Mouse (Mus musculus) kidney, embryonic 15.5 days (tissue): ENCODE results near the gene Cks2. TPM values are rescaled to one million over a fixed set of nuclear protein-coding genes. Genes with fewer than 3 reads are reported as not detected.
"Not testable (repeated sequence)": the region's sequence is repeated elsewhere in the genome, so short reads cannot be mapped to it uniquely, and the experiment has no call there.

ENCODE experiments used
- ATAC-seq: fragments of 200-750 bp; cut with Nextera tagmentation; replicated peaks from 2 replicates; pipeline ENCODE4 v1.8.0; 2017; ENCODE audit warnings: moderate TSS enrichment; ENCODE audit not compliant: low FRiP score
- H3K27ac ChIP-seq: fragments of 300-500 bp; sonication (generic); 2 replicates; pipeline ENCODE4 v1.5.1; 2015; ENCODE audit warnings: mild to moderate bottlenecking, inconsistent platforms
- H3K27me3 ChIP-seq: fragments of 300-500 bp; sonication (generic); 2 replicates; pipeline ENCODE4 v1.6.1; 2015; ENCODE audit warnings: inconsistent platforms
- H3K36me3 ChIP-seq: fragments of 300-500 bp; sonication (generic); 2 replicates; pipeline ENCODE4 v1.6.1; 2015; ENCODE audit warnings: inconsistent platforms
- H3K4me1 ChIP-seq: fragments of 300-500 bp; sonication (generic); 2 replicates; pipeline ENCODE4 v1.6.1; 2015; ENCODE audit warnings: inconsistent platforms
- H3K4me2 ChIP-seq: fragments of 300-500 bp; sonication (generic); 2 replicates; pipeline ENCODE4 v1.6.1; 2015; ENCODE audit warnings: moderate library complexity, mild to moderate bottlenecking, inconsistent platforms
- H3K4me3 ChIP-seq: fragments of 300-500 bp; sonication (generic); replicated peaks from 2 replicates; pipeline ENCODE4 v1.5.1; 2015; ENCODE audit warnings: mild to moderate bottlenecking, inconsistent platforms
- H3K9ac ChIP-seq: fragments of 300-500 bp; sonication (generic); 2 replicates; pipeline ENCODE4 v1.6.1; 2015; ENCODE audit warnings: mild to moderate bottlenecking, inconsistent platforms
- H3K9me3 ChIP-seq: fragments of 300-500 bp; sonication (generic); replicated peaks from 2 replicates; pipeline ENCODE4 v1.6.1; 2016; ENCODE audit warnings: inconsistent platforms
- WGBS: fragments of 180-500 bp; shearing (Covaris S2); methylation state at CpG from one replicate; pipeline ENCODE4 v1.1.7; 2015; ENCODE audit warnings: mixed read lengths; 5-methylcytosine and 5-hydroxymethylcytosine counted together
- polyA plus RNA-seq: library from polyadenylated mRNA; unstranded; fragments of >200 nt; fragmentation: Nextera tagmentation; extraction: Ambion mirVana; gene quantifications from 2 replicates; pipeline ENCODE4 v1.2.1, GENCODE M21; 2015

The Cks2 gene
- polyA plus RNA-seq, 1 experiment from 2014 or later = 370 TPM

GRCm38 (mm10) chr13:51616417-51617044 is 28.5 kb upstream of the Cks2 start:
- Histone ChIP-seq H3K9me3 (no peaks in the 10 kb centered on the region), H3K4me1 (peaks cover 5% of the 10 kb centered on the region; the same call in 1 of the 2 replicates), H3K27ac (0 out of 2 replicates have a peak overlapping the region, but pooled peaks have one; percentile 22), H3K27me3 (no peaks in the 10 kb centered on the region), H3K4me3 (no peak overlapping the region), H3K9ac (no peak overlapping the region), H3K36me3 (no peaks in the 10 kb centered on the region), H3K4me2 (no peak overlapping the region)
- WGBS = 18% methylated on average over 12 of the region's 12 CpGs
- 0 out of 2 replicates have a peak, but pooled peaks have one; percentile 56 for ATAC-seq

GRCm38 (mm10) chr13:51617306-51617705 is 27.7 kb upstream of the Cks2 start:
- H3K27ac ChIP-seq = no peak overlapping the region
- H3K27me3 ChIP-seq = no peaks in the 10 kb centered on the region
- no peak for ATAC-seq
- H3K4me3 ChIP-seq = no peak overlapping the region
- no peaks in the 10 kb centered on the region for H3K9me3 ChIP-seq
- 59% methylated on average over 1 of the region's 1 CpGs for WGBS
- no peak overlapping the region for H3K9ac ChIP-seq
- peaks cover 5% of the 10 kb centered on the region; the same call in 1 of the 2 replicates for H3K4me1 ChIP-seq
- H3K4me2 ChIP-seq = no peak overlapping the region
- no peaks in the 10 kb centered on the region for H3K36me3 ChIP-seq

- H3K4me3 ChIP-seq = no peak overlapping the region
- 17% methylated on average over 6 of the region's 6 CpGs for WGBS
- ATAC-seq = no peak
- peaks cover 5% of the 10 kb centered on the region; the same call in 1 of the 2 replicates for H3K4me1 ChIP-seq
- no peak overlapping the region for H3K9ac ChIP-seq
- H3K36me3 ChIP-seq = no peaks in the 10 kb centered on the region
- no peak overlapping the region for H3K27ac ChIP-seq
- peak overlapping the region; percentile 36 for H3K4me2 ChIP-seq
- H3K27me3 ChIP-seq = no peaks in the 10 kb centered on the region
- no peaks in the 10 kb centered on the region for H3K9me3 ChIP-seq
These were observed 27.2 kb upstream of the Cks2 start for GRCm38 (mm10) chr13:51617861-51618260.

GRCm38 (mm10) chr13:51618602-51619001 is 26.4 kb upstream of the Cks2 start:
- H3K4me2 ChIP-seq = no peak overlapping the region
- WGBS = 20% methylated on average over 6 of the region's 9 CpGs
- H3K9me3 ChIP-seq = no peaks in the 10 kb centered on the region
- peaks cover 5% of the 10 kb centered on the region; the same call in 1 of the 2 replicates for H3K4me1 ChIP-seq
- no peaks in the 10 kb centered on the region for H3K36me3 ChIP-seq
- H3K9ac ChIP-seq = no peak overlapping the region
- no peak overlapping the region for H3K4me3 ChIP-seq
- H3K27ac ChIP-seq = no peak overlapping the region
- no peaks in the 10 kb centered on the region for H3K27me3 ChIP-seq
- ATAC-seq = no peak

GRCm38 (mm10) chr13:51622626-51623025 is 22.4 kb upstream of the Cks2 start:
- H3K9me3 ChIP-seq = no peaks in the 10 kb centered on the region
- no peak overlapping the region for H3K27ac ChIP-seq
- no peak overlapping the region for H3K9ac ChIP-seq
- H3K4me2 ChIP-seq = no peak overlapping the region
- H3K36me3 ChIP-seq = no peaks in the 10 kb centered on the region
- 85% methylated on average over 5 of the region's 5 CpGs for WGBS
- ATAC-seq = no peak
- H3K4me1 ChIP-seq = peaks cover 3% of the 10 kb centered on the region; the same call in 1 of the 2 replicates
- no peak overlapping the region for H3K4me3 ChIP-seq
- no peaks in the 10 kb centered on the region for H3K27me3 ChIP-seq

- Histone ChIP-seq H3K4me2 (no peak overlapping the region), H3K27ac (no peak overlapping the region), H3K36me3 (no peaks in the 10 kb centered on the region), H3K9ac (no peak overlapping the region), H3K4me3 (no peak overlapping the region), H3K27me3 (no peaks in the 10 kb centered on the region), H3K9me3 (no peaks in the 10 kb centered on the region), H3K4me1 (peaks cover 3% of the 10 kb centered on the region; the same call in 1 of the 2 replicates)
- 82% methylated on average over 2 of the region's 2 CpGs for WGBS
- no peak for ATAC-seq
These were observed 21.4 kb upstream of the Cks2 start for GRCm38 (mm10) chr13:51623678-51624077.

- Histone ChIP-seq H3K36me3 (no peaks in the 10 kb centered on the region), H3K4me3 (no peak overlapping the region), H3K9me3 (no peaks in the 10 kb centered on the region), H3K4me2 (no peak overlapping the region), H3K27me3 (no peaks in the 10 kb centered on the region), H3K27ac (no peak overlapping the region), H3K4me1 (peaks cover 4% of the 10 kb centered on the region; the same call in 1 of the 2 replicates), H3K9ac (no peak overlapping the region)
- 44% methylated on average over 6 of the region's 6 CpGs for WGBS
- ATAC-seq = no peak; the same call in 1 of the 2 replicates
These were observed 16.7 kb upstream of the Cks2 start for GRCm38 (mm10) chr13:51628273-51628848.

GRCm38 (mm10) chr13:51631354-51631992 is 13.6 kb upstream of the Cks2 start:
- Histone ChIP-seq H3K27me3 (no peaks in the 10 kb centered on the region), H3K4me2 (no peak overlapping the region), H3K9me3 (no peaks in the 10 kb centered on the region), H3K4me3 (no peak overlapping the region), H3K4me1 (peaks cover 4% of the 10 kb centered on the region; the same call in 1 of the 2 replicates), H3K36me3 (no peaks in the 10 kb centered on the region), H3K27ac (no peak overlapping the region), H3K9ac (no peak overlapping the region)
- no peak for ATAC-seq
- WGBS = 76% methylated on average over 15 of the region's 15 CpGs

- H3K36me3 ChIP-seq = no peaks in the 10 kb centered on the region
- no peak overlapping the region for H3K4me2 ChIP-seq
- no peaks in the 10 kb centered on the region for H3K9me3 ChIP-seq
- H3K9ac ChIP-seq = no peak overlapping the region
- ATAC-seq = no peak
- peaks cover 4% of the 10 kb centered on the region; the same call in 1 of the 2 replicates for H3K4me1 ChIP-seq
- H3K27ac ChIP-seq = no peak overlapping the region
- no peaks in the 10 kb centered on the region for H3K27me3 ChIP-seq
- H3K4me3 ChIP-seq = no peak overlapping the region
- WGBS = 73% methylated on average over 5 of the region's 5 CpGs
These were observed 12.3 kb upstream of the Cks2 start for GRCm38 (mm10) chr13:51632560-51633218.

GRCm38 (mm10) chr13:51635384-51635783 is 9.6 kb upstream of the Cks2 start:
- not testable (repeated sequence) for H3K9me3 ChIP-seq, H3K27me3 ChIP-seq, H3K4me3 ChIP-seq, H3K4me2 ChIP-seq, H3K36me3 ChIP-seq, H3K9ac ChIP-seq, ATAC-seq, H3K4me1 ChIP-seq, H3K27ac ChIP-seq
- 47% methylated on average over 6 of the region's 9 CpGs for WGBS

GRCm38 (mm10) chr13:51638958-51639357 is 6.1 kb upstream of the Cks2 start:
- peaks cover 9% of the 10 kb centered on the region; the same call in 1 of the 2 replicates for H3K4me1 ChIP-seq

GRCm38 (mm10) chr13:51641424-51641823 is 3.6 kb upstream of the Cks2 start:
- H3K9ac ChIP-seq = no peak overlapping the region
- H3K27ac ChIP-seq = no peak overlapping the region; the same call in 1 of the 2 replicates
- ATAC-seq = no peak
- no peaks in the 10 kb centered on the region for H3K9me3 ChIP-seq
- peaks cover 15% of the 10 kb centered on the region; the same call in 1 of the 2 replicates for H3K4me1 ChIP-seq
- H3K4me3 ChIP-seq = no peak overlapping the region
- WGBS = 85% methylated on average over 3 of the region's 3 CpGs
- no peaks in the 10 kb centered on the region for H3K36me3 ChIP-seq
- no peaks in the 10 kb centered on the region for H3K27me3 ChIP-seq
- no peak overlapping the region for H3K4me2 ChIP-seq

More at GRCm38 (mm10) chr13:51638958-51639357, 6.1 kb upstream of the Cks2 start:
- H3K9me3 ChIP-seq = no peaks in the 10 kb centered on the region
- ATAC-seq = no peak
- no peaks in the 10 kb centered on the region for H3K36me3 ChIP-seq
- H3K4me3 ChIP-seq = no peak overlapping the region
- WGBS = 87% methylated on average over 4 of the region's 4 CpGs
- no peak overlapping the region for H3K4me2 ChIP-seq
- H3K27ac ChIP-seq = no peak overlapping the region
- no peaks in the 10 kb centered on the region for H3K27me3 ChIP-seq
- H3K9ac ChIP-seq = no peak overlapping the region
